8 mouse cellular contexts compared by ENCODE assay signal in genomic region chr13:99514917-99515591, GRCm38 (mm10). TPM values are rescaled to one million over a fixed set of nuclear protein-coding genes. Genes with fewer than 3 reads are reported as not detected.
DNase-seq lines count a peak whose midpoint lies in the region; ATAC-seq lines count a peak whose summit lies in the region.

No protein-coding gene starts in this region.

- DNase-seq in adrenal gland, postnatal 14 days = peak; percentile 90
- DNase-seq in embryo, embryonic 10.5 days (ENCODE audit: low spot score) = peak; percentile 92
- peak; percentile 75 for DNase-seq in gastrocnemius, postnatal 25 days
- DNase-seq in intestine, embryonic 14.5 days (ENCODE audit: low spot score) = peak; percentile 84
- DNase-seq in limb, embryonic 11.5 days (ENCODE audit: low spot score) = peak; percentile 83
- peak; percentile 97 for DNase-seq in midbrain, embryonic 11.5 days (ENCODE audit: low spot score, missing footprints)
- DNase-seq in spleen, postnatal 36 days (ENCODE audit: low spot score in 2 of 2) = no peak

- peak overlapping the region; percentile 55 for H3K9ac ChIP-seq in intestine, embryonic 14.5 days (ENCODE audit: low read length)
- peak overlapping the region; percentile 52 for H3K9ac ChIP-seq in limb, embryonic 11.5 days (ENCODE audit: low read length)
- peak overlapping the region; percentile 80 for H3K9ac ChIP-seq in midbrain, embryonic 11.5 days (ENCODE audit: low read length)
- peak overlapping the region; percentile 58 for H3K9ac ChIP-seq in stomach, embryonic 14.5 days (replicated peaks; ENCODE audit: low read depth, low read length)

- 1% methylated on average over 46 of the region's 48 CpGs for WGBS in intestine, embryonic 14.5 days
- WGBS in limb, embryonic 11.5 days = under 1% methylated on average over 48 of the region's 48 CpGs
- WGBS in midbrain, embryonic 11.5 days = under 1% methylated on average over 43 of the region's 48 CpGs
- whole genome bisulfite sequencing in stomach, embryonic 14.5 days = under 1% methylated on average over 47 of the region's 48 CpGs

- H3K4me2 ChIP-seq in intestine, embryonic 14.5 days (ENCODE audit: low read length) = peak overlapping the region; percentile 89
- peak overlapping the region; percentile 97 for H3K4me2 ChIP-seq in limb, embryonic 11.5 days (ENCODE audit: low read depth, severe bottlenecking)
- peak overlapping the region; percentile 45 for H3K4me2 ChIP-seq in midbrain, embryonic 11.5 days
- peak overlapping the region; percentile 94 for H3K4me2 ChIP-seq in stomach, embryonic 14.5 days (replicated peaks; ENCODE audit: low read depth, low read length)

- peaks cover 12% of the 10 kb centered on the region for H3K4me1 ChIP-seq in intestine, embryonic 14.5 days (replicated peaks; ENCODE audit: control insufficient read depth, insufficient read depth, low read length)
- H3K4me1 ChIP-seq in limb, embryonic 11.5 days (ENCODE audit: control insufficient read depth, insufficient read depth, low read length) = peaks cover 4% of the 10 kb centered on the region
- H3K4me1 ChIP-seq in midbrain, embryonic 11.5 days (ENCODE audit: control insufficient read depth, insufficient read depth, low read length) = peaks cover 28% of the 10 kb centered on the region
- H3K4me1 ChIP-seq in stomach, embryonic 14.5 days (ENCODE audit: control insufficient read depth, insufficient read depth, low read length) = peaks cover 8% of the 10 kb centered on the region; the same call in 1 of the 2 replicates

- peak overlapping the region; percentile 47 for H3K27ac ChIP-seq in intestine, embryonic 14.5 days (ENCODE audit: low read depth)
- H3K27ac ChIP-seq in limb, embryonic 11.5 days (replicated peaks; ENCODE audit: low read depth, low read length) = 0 out of 2 replicates have a peak overlapping the region, but pooled peaks have one; percentile 5
- peak overlapping the region; percentile 97 for H3K27ac ChIP-seq in midbrain, embryonic 11.5 days (ENCODE audit: low read depth, low read length)
- peak overlapping the region; percentile 61; the same call in 1 of the 2 replicates for H3K27ac ChIP-seq in stomach, embryonic 14.5 days (ENCODE audit: low read length)

- H3K4me3 ChIP-seq in intestine, embryonic 14.5 days (ENCODE audit: low read depth, low read length) = peak overlapping the region; percentile 63
- peak overlapping the region; percentile 71 for H3K4me3 ChIP-seq in limb, embryonic 11.5 days (ENCODE audit: low read depth, low read length)
- peak overlapping the region; percentile 69 for H3K4me3 ChIP-seq in midbrain, embryonic 11.5 days (ENCODE audit: low read depth, low read length)
- peak overlapping the region; percentile 73 for H3K4me3 ChIP-seq in stomach, embryonic 14.5 days (ENCODE audit: low read depth, low read length)

- H3K27me3 ChIP-seq in intestine, embryonic 14.5 days (replicated peaks; ENCODE audit: control insufficient read depth, insufficient read depth, low read length) = no peaks in the 10 kb centered on the region
- no peaks in the 10 kb centered on the region for H3K27me3 ChIP-seq in limb, embryonic 11.5 days (ENCODE audit: control insufficient read depth, insufficient read depth, low read length)
- no peaks in the 10 kb centered on the region for H3K27me3 ChIP-seq in midbrain, embryonic 11.5 days (ENCODE audit: control insufficient read depth, insufficient read depth, low read length)
- H3K27me3 ChIP-seq in stomach, embryonic 14.5 days (ENCODE audit: control insufficient read depth, insufficient read depth, low read length) = no peaks in the 10 kb centered on the region

- ATAC-seq in intestine, embryonic 14.5 days (replicated peaks; ENCODE audit: low FRiP score, low TSS enrichment, low read depth) = peak; percentile 78
- peak; percentile 70; the same call in 1 of the 2 replicates for ATAC-seq in limb, embryonic 11.5 days (ENCODE audit: insufficient number of reproducible peaks, low FRiP score, low TSS enrichment, low read depth)
- peak; percentile 78 for ATAC-seq in midbrain, embryonic 11.5 days (ENCODE audit: low FRiP score)
- peak; percentile 82 for ATAC-seq in stomach, embryonic 14.5 days (ENCODE audit: insufficient number of reproducible peaks, insufficient read depth, low FRiP score, low read depth)

- no peaks in the 10 kb centered on the region for H3K36me3 ChIP-seq in intestine, embryonic 14.5 days (ENCODE audit: control insufficient read depth, insufficient read depth, low read length)
- no peaks in the 10 kb centered on the region for H3K36me3 ChIP-seq in limb, embryonic 11.5 days (ENCODE audit: control insufficient read depth, insufficient read depth, low read length)
- H3K36me3 ChIP-seq in midbrain, embryonic 11.5 days (ENCODE audit: control insufficient read depth, insufficient read depth, low read length) = no peaks in the 10 kb centered on the region
- no peaks in the 10 kb centered on the region for H3K36me3 ChIP-seq in stomach, embryonic 14.5 days (ENCODE audit: control insufficient read depth, insufficient read depth, low read length)

- no peaks in the 10 kb centered on the region for H3K9me3 ChIP-seq in intestine, embryonic 14.5 days (ENCODE audit: control insufficient read depth, low read length)
- no peaks in the 10 kb centered on the region for H3K9me3 ChIP-seq in limb, embryonic 11.5 days (ENCODE audit: control insufficient read depth, low read length)
- no peaks in the 10 kb centered on the region for H3K9me3 ChIP-seq in midbrain, embryonic 11.5 days (ENCODE audit: control insufficient read depth, low read length)
- no peaks in the 10 kb centered on the region for H3K9me3 ChIP-seq in stomach, embryonic 14.5 days (ENCODE audit: control insufficient read depth, low read depth, low read length)

RNA-seq across cellular contexts. Expression of gene Map1b, which starts 1.3 kb away (rescaled TPM):
- total RNA-seq in adrenal gland, postnatal 14 days (2021) = 81.3 and 83.2 TPM in 2 replicates
- total RNA-seq in gastrocnemius, postnatal 25 days (2021) = 10 to 100 TPM; 12.0 to 12.9 TPM
- 167 and 173 TPM in 2 replicates for polyA plus RNA-seq in intestine, embryonic 14.5 days (2014; fragmentation: Nextera tagmentation; extraction: Ambion mirVana)
- 63.2 and 72.0 TPM in 2 replicates for polyA plus RNA-seq in limb, embryonic 11.5 days (2014; fragmentation: Nextera tagmentation; extraction: Ambion mirVana)
- 911 and 979 TPM in 2 replicates for polyA plus RNA-seq in midbrain, embryonic 11.5 days (2014; fragmentation: Nextera tagmentation; extraction: Ambion mirVana)
- 244 and 252 TPM in 2 replicates for polyA plus RNA-seq in stomach, embryonic 14.5 days (2014; fragmentation: Nextera tagmentation; extraction: Ambion mirVana)

Comparison
In these comparisons a context has a peak if more than half of its experiments do, and no peak if none do; other contexts are left out.
1. DNase-seq: peak in adrenal gland, postnatal 14 days (single experiment), embryo, embryonic 10.5 days (single experiment), gastrocnemius, postnatal 25 days (single experiment), intestine, embryonic 14.5 days (single experiment), limb, embryonic 11.5 days (single experiment) and midbrain, embryonic 11.5 days (single experiment); none in spleen, postnatal 36 days (0 of 2).
2. H3K27ac ChIP-seq: peak in every context shown above with its lines; median percentile 97 in midbrain, embryonic 11.5 days; 61 in stomach, embryonic 14.5 days; 47 in intestine, embryonic 14.5 days; 5 in limb, embryonic 11.5 days.
3. H3K4me2 ChIP-seq: peak in every context shown above with its lines; median percentile 97 in limb, embryonic 11.5 days; 94 in stomach, embryonic 14.5 days; 89 in intestine, embryonic 14.5 days; 45 in midbrain, embryonic 11.5 days.
4. Peak in every context shown above with its lines, with median percentiles within 50 percentile points of each other: ATAC-seq, H3K4me3 ChIP-seq and H3K9ac ChIP-seq.